Mouse (Mus musculus) urinary bladder, postnatal 10 days (tissue): ENCODE measurements around the gene 5730507C01Rik.
"Not testable (repeated sequence)": the region's sequence is repeated elsewhere in the genome, so short reads cannot be mapped to it uniquely, and the experiment has no call there.

Experiments
- DNase-seq: peaks from one replicate; pipeline ENCODE4 v3.0.0; 2022; ENCODE audit warnings: low spot score

The 5730507C01Rik gene

GRCm38 (mm10) chr12:18514171-18514570, at the start of gene 5730507C01Rik:
5730507C01Rik (plus strand) TSS chr12:18514510.
- DNase-seq: peak; percentile 8

- not testable (repeated sequence) for DNase-seq
Observed at GRCm38 (mm10) chr12:18514616-18515015, 306 bp downstream of the 5730507C01Rik start.

- not testable (repeated sequence) for DNase-seq
Observed at GRCm38 (mm10) chr12:18515077-18515476, 767 bp downstream of the 5730507C01Rik start.
